Mouse (Mus musculus): ENCODE results near the gene Slc39a5.

The Slc39a5 gene

GRCm38 (mm10) chr10:128401056-128401455 lies at the start of gene Slc39a5:
Slc39a5 (minus strand) TSS chr10:128401229.
- no peak for DNase-seq (ENCODE audit: low read depth, low spot score)

GRCm38 (mm10) chr10:128445407-128445806 lies 44.4 kb upstream of the Slc39a5 start:
- no peak for DNase-seq (ENCODE audit: low read depth, low spot score)

- DNase-seq (ENCODE audit: low read depth, low spot score): no peak
These were observed 43.3 kb upstream of the Slc39a5 start for GRCm38 (mm10) chr10:128444354-128444753.

GRCm38 (mm10) chr10:128442718-128443117 lies 41.7 kb upstream of the Slc39a5 start:
- DNase-seq (ENCODE audit: low read depth, low spot score): no peak

GRCm38 (mm10) chr10:128441324-128442119 lies 40.5 kb upstream of the Slc39a5 start:
- DNase-seq (ENCODE audit: low read depth, low spot score): no peak

- DNase-seq (ENCODE audit: low read depth, low spot score): no peak
These were observed 39.4 kb upstream of the Slc39a5 start for GRCm38 (mm10) chr10:128440407-128440806.

GRCm38 (mm10) chr10:128438675-128439279 lies 37.7 kb upstream of the Slc39a5 start:
- DNase-seq (ENCODE audit: low read depth, low spot score): no peak

- no peak for DNase-seq (ENCODE audit: low read depth, low spot score)
These were observed 35.3 kb upstream of the Slc39a5 start for GRCm38 (mm10) chr10:128436376-128436775.

GRCm38 (mm10) chr10:128435873-128436272 lies 34.8 kb upstream of the Slc39a5 start:
- no peak for DNase-seq (ENCODE audit: low read depth, low spot score)

- no peak for DNase-seq (ENCODE audit: low read depth, low spot score)
These were observed 34.3 kb upstream of the Slc39a5 start for GRCm38 (mm10) chr10:128435186-128435823.

GRCm38 (mm10) chr10:128434681-128435080 lies 33.7 kb upstream of the Slc39a5 start:
- no peak for DNase-seq (ENCODE audit: low read depth, low spot score)

- DNase-seq (ENCODE audit: low read depth, low spot score): no peak
These were observed 32.4 kb upstream of the Slc39a5 start for GRCm38 (mm10) chr10:128433417-128433816.

- no peak for DNase-seq (ENCODE audit: low read depth, low spot score)
These were observed 28.4 kb upstream of the Slc39a5 start for GRCm38 (mm10) chr10:128429454-128429853.

GRCm38 (mm10) chr10:128429052-128429451 lies 28.0 kb upstream of the Slc39a5 start:
- DNase-seq (ENCODE audit: low read depth, low spot score): no peak

GRCm38 (mm10) chr10:128425260-128425659 lies 24.2 kb upstream of the Slc39a5 start:
- DNase-seq (ENCODE audit: low read depth, low spot score): no peak

GRCm38 (mm10) chr10:128424604-128425003 lies 23.6 kb upstream of the Slc39a5 start:
- no peak for DNase-seq (ENCODE audit: low read depth, low spot score)

- DNase-seq (ENCODE audit: low read depth, low spot score): no peak
These were observed 21.4 kb upstream of the Slc39a5 start for GRCm38 (mm10) chr10:128422426-128422825.

- no peak for DNase-seq (ENCODE audit: low read depth, low spot score)
These were observed 13.8 kb upstream of the Slc39a5 start for GRCm38 (mm10) chr10:128414848-128415247.

GRCm38 (mm10) chr10:128413076-128413475 lies 12.0 kb upstream of the Slc39a5 start:
- DNase-seq (ENCODE audit: low read depth, low spot score): no peak

GRCm38 (mm10) chr10:128412558-128412957 lies 11.5 kb upstream of the Slc39a5 start:
- no peak for DNase-seq (ENCODE audit: low read depth, low spot score)

GRCm38 (mm10) chr10:128412055-128412381 lies 11.0 kb upstream of the Slc39a5 start:
- peak; percentile 32 for DNase-seq (ENCODE audit: low read depth, low spot score)

GRCm38 (mm10) chr10:128411211-128412054 lies 10.4 kb upstream of the Slc39a5 start, which contains the start of the genes Nabp2 and Rnf41:
Nabp2 (minus strand) TSS chr10:128411492.
Rnf41 (plus strand) TSS chr10:128411657.
- peak; percentile 98 for DNase-seq (ENCODE audit: low read depth, low spot score)

Data from mesoderm, embryonic 11.5 days (tissue).